Mouse (Mus musculus) ES-E14 (cell line): ENCODE data around the gene Fam84b. TPM values are rescaled to one million over a fixed set of nuclear protein-coding genes. Genes with fewer than 3 reads are reported as not detected.

Experiments used
- DNase-seq: peaks from one replicate; pipeline ENCODE4 v3.0.0-alpha.2; 2013; ENCODE audit warnings: low read depth, low spot score
- H3K27ac ChIP-seq: 2 replicates; pipeline ENCODE4 v1.5.1; 2012; ENCODE audit warnings: low read depth, mild to moderate bottlenecking, low read length, moderate library complexity, mixed read lengths; ENCODE audit not compliant: poor library complexity, insufficient read depth, severe bottlenecking
- H3K36me3 ChIP-seq: 2 replicates; pipeline ENCODE4 v1.6.1; 2012; ENCODE audit warnings: mild to moderate bottlenecking, low read length, moderate library complexity, mixed read lengths; ENCODE audit not compliant: control insufficient read depth, poor library complexity, insufficient read depth, severe bottlenecking
- H3K4me1 ChIP-seq, 2 experiments: fragments of 150-350 bp in 1 of 2; sonication (generic) in 1 of 2; 2 replicates each; pipeline ENCODE4 v1.6.1; 2012; ENCODE audit warnings: low read length in 2 of 2, mild to moderate bottlenecking in 1 of 2, mixed read lengths in 1 of 2; ENCODE audit not compliant: control insufficient read depth in 2 of 2, insufficient read depth in 2 of 2, poor library complexity in 1 of 2
- H3K4me3 ChIP-seq, 2 experiments: fragments of 150-350 bp in 1 of 2; sonication (generic) in 1 of 2; 2 replicates each; pipeline ENCODE4 v1.5.1; 2012; ENCODE audit warnings: low read length in 2 of 2, low read depth in 1 of 2, mild to moderate bottlenecking in 1 of 2, mixed read lengths in 1 of 2; ENCODE audit not compliant: insufficient read depth in 1 of 2, poor library complexity in 1 of 2, severe bottlenecking in 1 of 2
- H3K9ac ChIP-seq: 2 replicates; pipeline ENCODE4 v1.6.1; 2012; ENCODE audit warnings: low read depth, mild to moderate bottlenecking, low read length, mixed read lengths; ENCODE audit not compliant: poor library complexity, insufficient read depth, severe bottlenecking
- H3K9me3 ChIP-seq: fragments of 150-350 bp; sonication (generic); 2 replicates; pipeline ENCODE4 v1.6.1; 2012; ENCODE audit warnings: low read depth, mild to moderate bottlenecking, low read length; ENCODE audit not compliant: control insufficient read depth, insufficient read depth
- CHD2 ChIP-seq: IDR thresholded peaks from 2 replicates; pipeline ENCODE4 v1.6.1; 2014; ENCODE audit warnings: mild to moderate bottlenecking, low read depth, low read length, inconsistent platforms
- HCFC1 ChIP-seq: IDR thresholded peaks from 2 replicates; pipeline ENCODE4 v1.6.1; 2012; ENCODE audit warnings: low read length, inconsistent platforms, borderline replicate concordance; ENCODE audit not compliant: insufficient read depth
- MAFK ChIP-seq: IDR thresholded peaks from 2 replicates; pipeline ENCODE4 v1.6.1; 2014; ENCODE audit warnings: mild to moderate bottlenecking, low read depth, low read length, inconsistent platforms; ENCODE audit not compliant: insufficient read depth
- ZC3H11A ChIP-seq: IDR thresholded peaks from 2 replicates; pipeline ENCODE4 v1.6.1; 2012; ENCODE audit warnings: low read depth, mild to moderate bottlenecking, inconsistent platforms, low read length, borderline replicate concordance
- ZNF384 ChIP-seq: IDR thresholded peaks from 2 replicates; pipeline ENCODE4 v1.6.1; 2012; ENCODE audit warnings: low read depth, low read length, inconsistent platforms
- in situ Hi-C, 2 experiments: fragments of 600-800 bp; cut with MboI; formaldehyde crosslinking; loops; one replicate each; pipeline ENCODE4 v1.15.1; 2025; ENCODE audit warnings: low sequenced_read_pairs in 2 of 2, inconsistent platforms in 1 of 2; ENCODE audit not compliant: unreplicated experiment in 2 of 2
- total RNA-seq: library from RNA; depleted of rRNA; stranded (reverse); fragments of 300-350 nt; gene quantifications from 2 replicates; pipeline ENCODE4 v1.2.3, GENCODE M21; 2012

The Fam84b gene
- total RNA-seq, 1 experiment, result 3.7 TPM

DNA sequence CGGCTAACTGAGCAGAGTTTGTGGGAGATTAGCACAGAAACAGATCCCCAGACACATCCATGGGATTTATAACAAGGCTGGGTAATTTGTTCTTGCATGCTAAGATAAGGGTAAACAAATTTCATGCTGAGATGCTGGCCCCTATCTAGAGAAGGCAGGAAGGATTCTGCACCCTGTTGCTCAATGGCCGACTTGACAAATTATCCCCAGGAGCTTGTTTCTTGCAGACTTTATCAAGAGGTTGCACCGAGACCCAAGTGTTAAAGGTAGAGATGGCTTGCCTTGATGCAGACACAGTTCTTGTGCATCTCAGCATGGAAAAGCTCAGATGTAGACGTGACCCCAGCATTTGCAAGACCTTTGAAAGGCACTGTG is 13.3 kb downstream of the Fam84b start:
- Histone ChIP-seq H3K4me1 (peaks cover 2 to 16% of the 10 kb centered on the region in 2 experiments; a peak in 3 of 4 replicates), H3K36me3 (no peaks in the 10 kb centered on the region), H3K9me3 (no peaks in the 10 kb centered on the region), H3K4me3 (no peak overlapping the region), H3K9ac (no peak overlapping the region), H3K27ac (no peak overlapping the region)
- no peak for DNase-seq
- TF ChIP-seq ZNF384 (no peak), MAFK (no peak), HCFC1 (no peak), ZC3H11A (no peak), CHD2 (no peak)
- in situ Hi-C loops, result no loop called here

DNA sequence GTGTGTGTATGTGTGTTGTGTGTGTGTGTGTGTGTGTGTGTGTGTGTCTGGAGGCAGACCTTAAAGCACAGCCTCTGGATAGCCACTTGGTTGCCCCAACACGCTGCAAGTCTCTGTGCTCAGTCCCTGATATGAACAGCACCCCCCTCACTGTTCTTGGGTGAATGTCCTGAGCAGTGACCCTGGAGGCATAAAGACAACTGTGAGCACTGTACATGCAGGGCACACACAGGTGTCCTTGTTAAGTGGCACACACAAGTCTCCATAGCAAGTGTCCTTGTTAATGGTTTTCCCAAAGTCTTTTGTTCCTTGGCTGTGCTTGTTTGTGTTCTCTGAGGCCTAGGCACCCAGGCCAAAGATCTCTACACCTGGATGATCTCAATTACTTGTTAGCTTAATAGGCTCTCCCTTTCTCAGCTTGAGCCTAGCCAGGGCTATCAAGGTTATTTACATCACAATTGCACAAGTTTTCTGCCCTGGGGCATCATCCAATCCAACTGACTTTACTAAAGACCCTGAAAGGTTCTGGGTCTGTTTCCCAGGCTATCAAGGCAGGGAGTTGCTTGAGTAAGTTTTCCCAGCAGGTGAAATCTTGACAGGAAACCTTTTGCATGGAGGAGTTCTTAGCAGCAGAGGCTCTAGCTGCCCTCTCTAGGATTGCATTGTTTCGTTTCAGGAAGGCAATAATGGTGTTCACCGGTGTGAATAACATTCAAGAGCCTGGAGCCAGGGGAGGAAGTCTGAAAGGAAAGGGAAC is 13.9 kb downstream of the Fam84b start:
- no peak overlapping the region for H3K27ac ChIP-seq
- H3K9ac ChIP-seq, result no peak overlapping the region
- no peaks in the 10 kb centered on the region for H3K9me3 ChIP-seq
- no peak overlapping the region for H3K4me3 ChIP-seq
- H3K36me3 ChIP-seq, result no peaks in the 10 kb centered on the region
- peak; percentile 91 for DNase-seq
- in situ Hi-C loops, result no loop called here
- no peak for TF ChIP-seq CHD2
- TF ChIP-seq ZC3H11A, result no peak
- no peak for TF ChIP-seq ZNF384
- no peak for TF ChIP-seq HCFC1
- no peak for TF ChIP-seq MAFK
- peaks cover 2 to 16% of the 10 kb centered on the region in 2 experiments; a peak in 3 of 4 replicates for H3K4me1 ChIP-seq

DNA sequence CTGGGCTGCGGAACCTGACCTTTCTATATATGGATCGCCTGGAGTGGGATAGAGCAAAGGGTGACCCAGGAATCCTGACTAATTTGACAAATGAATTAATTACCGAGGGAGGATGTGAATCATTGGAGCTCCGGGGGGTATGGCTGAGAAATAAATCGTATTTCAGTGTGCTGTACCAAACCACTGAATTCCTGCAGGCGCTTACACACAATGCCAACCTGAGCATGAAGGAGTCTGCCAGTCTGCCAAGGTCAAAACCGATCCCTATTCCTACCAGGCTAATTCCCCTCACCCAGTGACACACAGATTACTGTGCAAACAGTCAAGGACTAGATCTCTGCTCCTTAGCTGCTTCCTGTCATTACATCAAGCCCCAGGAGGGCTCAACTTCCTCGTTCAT is 15.4 kb downstream of the Fam84b start:
- Histone ChIP-seq H3K4me3 (no peak overlapping the region), H3K36me3 (no peaks in the 10 kb centered on the region), H3K9ac (no peak overlapping the region), H3K9me3 (no peaks in the 10 kb centered on the region), H3K4me1 (peaks cover 2 to 16% of the 10 kb centered on the region in 2 experiments; a peak in 3 of 4 replicates), H3K27ac (no peak overlapping the region)
- in situ Hi-C loops, result no loop called here
- no peak for DNase-seq
- TF ChIP-seq ZNF384 (no peak), ZC3H11A (no peak), HCFC1 (no peak), CHD2 (no peak)

DNA sequence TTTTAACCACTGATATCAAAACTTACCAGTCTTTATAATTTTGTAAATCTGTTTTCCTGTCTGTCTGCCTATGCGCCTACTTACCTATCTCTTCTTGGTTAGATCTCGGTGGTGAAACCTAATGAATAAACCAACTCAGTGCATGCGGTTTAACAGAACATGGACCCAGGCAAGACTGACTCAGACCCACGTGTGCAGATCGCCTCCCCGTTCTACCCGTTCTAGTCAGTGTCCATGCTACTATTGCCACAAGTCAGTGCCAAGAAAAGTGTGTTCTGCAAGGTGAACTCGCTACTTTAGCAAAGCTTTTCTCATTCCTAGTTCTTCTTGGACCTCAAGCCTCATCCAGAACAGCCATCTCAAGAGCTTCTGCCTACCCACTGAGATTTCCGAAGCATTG is 15.9 kb downstream of the Fam84b start:
- in situ Hi-C loops, result no loop called here
- peaks cover 2 to 16% of the 10 kb centered on the region in 2 experiments; a peak in 3 of 4 replicates for H3K4me1 ChIP-seq

More for the DNA sequence above, 15.9 kb downstream of the Fam84b start:
- H3K36me3 ChIP-seq, result no peaks in the 10 kb centered on the region
- no peak overlapping the region for H3K9ac ChIP-seq
- no peaks in the 10 kb centered on the region for H3K9me3 ChIP-seq
- TF ChIP-seq HCFC1 (no peak), CHD2 (no peak), ZC3H11A (no peak), ZNF384 (no peak), MAFK (no peak)
- no peak overlapping the region for H3K27ac ChIP-seq
- H3K4me3 ChIP-seq, result no peak overlapping the region
- no peak for DNase-seq
